Mouse (Mus musculus) forebrain, embryonic 10.5 days (tissue): ENCODE measurements around the gene Trak2. TPM values are rescaled to one million over a fixed set of nuclear protein-coding genes. Genes with fewer than 3 reads are reported as not detected.
A peak's percentile ranks its signal among the peaks of the same experiment; 100 is the strongest.

Experiments
- DNase-seq: peaks from one replicate; pipeline ENCODE4 v3.0.0-alpha.2; 2017; ENCODE audit warnings: low spot score; ENCODE audit errors: extremely low spot score
- H3K27ac ChIP-seq: fragments of 300-500 bp; sonication (generic); 2 replicates; pipeline ENCODE4 v1.5.1; 2016; ENCODE audit warnings: mild to moderate bottlenecking
- H3K27me3 ChIP-seq: fragments of 300-500 bp; sonication (generic); 2 replicates; pipeline ENCODE4 v1.6.1; 2016; ENCODE audit warnings: mild to moderate bottlenecking; ENCODE audit not compliant: poor library complexity, severe bottlenecking
- H3K36me3 ChIP-seq: fragments of 300-500 bp; sonication (generic); replicated peaks from 2 replicates; pipeline ENCODE4 v1.6.1; 2016; ENCODE audit warnings: mild to moderate bottlenecking, moderate library complexity
- H3K4me1 ChIP-seq: fragments of 300-500 bp; sonication (generic); 2 replicates; pipeline ENCODE4 v1.6.1; 2016
- H3K4me3 ChIP-seq: fragments of 300-500 bp; sonication (generic); 2 replicates; pipeline ENCODE4 v1.5.1; 2016; ENCODE audit warnings: mild to moderate bottlenecking, moderate library complexity
- H3K9me3 ChIP-seq: fragments of 300-500 bp; sonication (generic); 2 replicates; pipeline ENCODE4 v1.6.1; 2016; ENCODE audit warnings: mild to moderate bottlenecking, moderate library complexity
- WGBS: fragments of 180-500 bp; shearing (Covaris S2); methylation state at CpG from one replicate; pipeline ENCODE4 v1.1.7; 2016; 5-methylcytosine and 5-hydroxymethylcytosine counted together
- polyA plus RNA-seq: library from polyadenylated mRNA; unstranded; fragments of >200 nt; fragmentation: Nextera tagmentation; extraction: Ambion mirVana; gene quantifications from 2 replicates; pipeline ENCODE4 v1.2.1, GENCODE M21; 2016

The Trak2 gene
- polyA plus RNA-seq = 7.5 and 8.6 TPM in 2 replicates

DNA sequence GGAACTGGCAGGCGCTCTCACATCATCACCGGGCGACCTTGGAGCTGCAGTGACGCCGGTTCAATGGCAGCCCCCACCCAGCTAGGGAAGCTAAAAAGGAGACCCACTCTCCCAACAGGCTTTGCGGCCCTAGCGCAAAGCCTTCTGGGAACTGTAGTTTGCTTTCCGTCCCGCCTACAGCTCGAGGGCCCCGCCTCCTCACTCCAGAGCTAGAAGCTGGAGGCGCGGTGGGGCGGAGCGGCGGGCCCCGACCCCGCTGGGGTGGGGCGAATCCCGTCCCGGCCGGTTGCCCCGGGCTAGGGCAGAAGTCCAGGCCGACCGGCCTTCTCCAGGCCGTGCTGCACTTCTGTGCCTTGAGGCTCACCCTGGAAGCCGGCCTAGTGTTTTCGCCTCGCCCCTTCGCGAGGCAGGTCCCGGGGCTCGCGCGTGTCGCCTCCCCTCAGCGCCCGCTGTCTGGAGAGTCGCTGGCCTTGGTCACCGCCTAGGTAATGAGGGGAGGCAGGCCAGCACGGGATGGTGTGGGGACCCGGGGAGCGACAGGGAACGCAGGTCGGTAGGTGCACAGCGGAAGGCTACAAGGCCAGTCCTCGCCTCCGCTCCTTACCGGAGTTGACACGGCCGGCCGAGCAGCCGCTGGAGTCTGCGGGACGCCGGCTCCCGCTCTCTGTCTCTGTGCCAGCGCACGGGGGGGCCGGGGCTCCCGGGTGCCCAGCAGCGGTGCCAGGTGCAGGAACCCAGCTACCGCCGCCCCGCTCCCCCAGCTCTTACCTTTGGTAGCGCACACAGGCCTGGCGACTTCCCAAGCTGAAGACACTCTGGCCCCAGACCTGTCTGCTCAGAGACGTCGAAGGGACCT, at the start of gene Trak2, which contains the start of gene Stradb:
Gene Trak2 (minus strand): TSS at position 65 of the 856 bp plus-strand sequence.
Gene Stradb (plus strand): TSS at position 157 of the 856 bp plus-strand sequence.
- peak; percentile 93 for DNase-seq
- no peaks in the 10 kb centered on the region for H3K36me3 ChIP-seq
- peak within 1 kb of the TSS; percentile 88 for H3K27ac ChIP-seq
- H3K27me3 ChIP-seq = peaks cover 12% of the 10 kb centered on the region; the same call in 1 of the 2 replicates
- under 1% methylated on average over 67 of the region's 69 CpGs for WGBS
- peaks cover 48% of the 10 kb centered on the region for H3K4me1 ChIP-seq
- no peaks in the 10 kb centered on the region for H3K9me3 ChIP-seq
- H3K4me3 ChIP-seq = peak within 1 kb of the TSS; percentile 88

DNA sequence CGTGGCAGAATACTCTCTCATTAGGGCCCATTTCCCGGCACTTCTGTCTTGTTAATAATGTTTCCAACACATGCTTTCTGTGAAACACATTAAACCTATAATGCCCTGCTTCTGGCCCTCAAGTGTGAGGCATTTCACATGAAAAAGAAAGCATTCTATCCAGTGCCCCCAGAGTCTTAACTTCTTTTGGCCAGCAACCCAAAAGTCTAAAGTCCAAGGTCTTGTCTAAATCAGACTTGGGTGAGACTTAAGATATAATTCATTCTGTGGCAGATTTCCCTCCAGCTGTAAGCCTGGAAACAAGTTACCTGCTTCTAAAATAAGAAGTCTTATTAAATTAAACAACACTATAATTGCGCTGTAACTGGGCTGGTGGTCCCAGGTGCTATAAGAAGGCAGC, 48.3 kb upstream of the Trak2 start:
- H3K4me3 ChIP-seq = no peak overlapping the region
- H3K9me3 ChIP-seq = no peaks in the 10 kb centered on the region
- no peak for DNase-seq
- no peaks in the 10 kb centered on the region for H3K36me3 ChIP-seq
- 87% methylated on average over 3 of the region's 3 CpGs for WGBS
- no peak overlapping the region for H3K27ac ChIP-seq
- no peaks in the 10 kb centered on the region for H3K4me1 ChIP-seq
- no peaks in the 10 kb centered on the region for H3K27me3 ChIP-seq

DNA sequence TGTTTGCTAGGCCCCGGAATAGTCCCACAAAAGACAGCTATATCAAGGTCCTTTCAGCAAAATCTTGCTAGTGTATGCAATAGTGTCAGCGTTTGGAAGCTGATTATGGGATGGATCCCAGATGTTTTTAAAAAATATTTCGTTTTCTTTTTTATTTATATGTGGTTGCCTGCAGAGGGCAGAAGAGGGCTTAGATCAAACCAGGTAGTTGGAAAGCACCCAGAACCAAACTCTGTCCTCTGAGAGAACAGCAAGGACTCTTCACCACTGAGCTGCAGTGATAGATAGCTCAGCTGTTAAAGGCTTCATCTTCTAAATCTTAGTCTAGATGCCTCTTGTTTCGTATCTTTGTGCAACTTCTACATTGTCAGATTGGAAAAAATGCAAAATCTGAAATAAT, 36.0 kb upstream of the Trak2 start:
- WGBS = 49% methylated on average over 4 of the region's 4 CpGs
- Histone ChIP-seq H3K4me3 (no peak overlapping the region), H3K9me3 (no peaks in the 10 kb centered on the region), H3K4me1 (no peaks in the 10 kb centered on the region), H3K27me3 (no peaks in the 10 kb centered on the region), H3K36me3 (no peaks in the 10 kb centered on the region), H3K27ac (no peak overlapping the region)
- no peak for DNase-seq

GRCm38 (mm10) chr1:58995313-58995712, 22.1 kb upstream of the Trak2 start:
- Histone ChIP-seq H3K4me3 (no peak overlapping the region), H3K27ac (no peak overlapping the region), H3K36me3 (peaks cover 8% of the 10 kb centered on the region; the same call in 1 of the 2 replicates), H3K9me3 (no peaks in the 10 kb centered on the region), H3K4me1 (no peaks in the 10 kb centered on the region), H3K27me3 (no peaks in the 10 kb centered on the region)
- 86% methylated on average over 5 of the region's 5 CpGs for WGBS
- DNase-seq = no peak

- Histone ChIP-seq H3K4me1 (no peaks in the 10 kb centered on the region), H3K27ac (no peak overlapping the region), H3K27me3 (no peaks in the 10 kb centered on the region), H3K4me3 (no peak overlapping the region), H3K36me3 (peaks cover 8% of the 10 kb centered on the region; the same call in 1 of the 2 replicates), H3K9me3 (no peaks in the 10 kb centered on the region)
- 52% methylated on average over 1 of the region's 1 CpGs for WGBS
- no peak for DNase-seq
Observed at GRCm38 (mm10) chr1:58993723-58994122, 20.5 kb upstream of the Trak2 start.

GRCm38 (mm10) chr1:58993144-58993543, 19.9 kb upstream of the Trak2 start:
- WGBS = 88% methylated on average over 7 of the region's 7 CpGs
- H3K36me3 ChIP-seq = peaks cover 8% of the 10 kb centered on the region; the same call in 1 of the 2 replicates

GRCm38 (mm10) chr1:58984586-58984985, 11.4 kb upstream of the Trak2 start:
- peaks cover 27% of the 10 kb centered on the region for H3K36me3 ChIP-seq
- H3K27ac ChIP-seq = no peak overlapping the region
- no peaks in the 10 kb centered on the region for H3K9me3 ChIP-seq
- no peaks in the 10 kb centered on the region for H3K4me1 ChIP-seq
- no peak for DNase-seq
- no peaks in the 10 kb centered on the region for H3K27me3 ChIP-seq
- WGBS = 90% methylated on average over 5 of the region's 5 CpGs
- no peak overlapping the region for H3K4me3 ChIP-seq

More at GRCm38 (mm10) chr1:58993144-58993543, 19.9 kb upstream of the Trak2 start:
- H3K4me3 ChIP-seq = no peak overlapping the region
- no peaks in the 10 kb centered on the region for H3K27me3 ChIP-seq
- DNase-seq = no peak
- no peak overlapping the region for H3K27ac ChIP-seq
- H3K9me3 ChIP-seq = no peaks in the 10 kb centered on the region
- no peaks in the 10 kb centered on the region for H3K4me1 ChIP-seq

- Histone ChIP-seq H3K27ac (no peak overlapping the region), H3K36me3 (peaks cover 27% of the 10 kb centered on the region), H3K4me3 (no peak overlapping the region), H3K27me3 (no peaks in the 10 kb centered on the region), H3K9me3 (no peaks in the 10 kb centered on the region), H3K4me1 (no peaks in the 10 kb centered on the region)
- DNase-seq = no peak
- WGBS = 86% methylated on average over 3 of the region's 3 CpGs
Observed at GRCm38 (mm10) chr1:58982276-58982675, 9.0 kb upstream of the Trak2 start.

GRCm38 (mm10) chr1:58972851-58973365, 322 bp downstream of the Trak2 start:
- H3K27me3 ChIP-seq = peaks cover 12% of the 10 kb centered on the region; the same call in 1 of the 2 replicates
- no peaks in the 10 kb centered on the region for H3K36me3 ChIP-seq
- 0% methylated on average over 28 of the region's 28 CpGs for WGBS
- no peaks in the 10 kb centered on the region for H3K9me3 ChIP-seq
- H3K4me1 ChIP-seq = peaks cover 52% of the 10 kb centered on the region
- H3K4me3 ChIP-seq = peak overlapping the region; percentile 88
- H3K27ac ChIP-seq = peak overlapping the region; percentile 88
- no peak for DNase-seq

GRCm38 (mm10) chr1:58971097-58971496, 2.1 kb downstream of the Trak2 start:
- peaks cover 52% of the 10 kb centered on the region for H3K4me1 ChIP-seq
- peak overlapping the region; percentile 88; the same call in 1 of the 2 replicates for H3K4me3 ChIP-seq
- no peaks in the 10 kb centered on the region for H3K9me3 ChIP-seq
- no peak for DNase-seq
- H3K27me3 ChIP-seq = peaks cover 16% of the 10 kb centered on the region; the same call in 1 of the 2 replicates
- H3K36me3 ChIP-seq = no peaks in the 10 kb centered on the region
- H3K27ac ChIP-seq = no peak overlapping the region
- WGBS = 89% methylated on average over 6 of the region's 6 CpGs

DNA sequence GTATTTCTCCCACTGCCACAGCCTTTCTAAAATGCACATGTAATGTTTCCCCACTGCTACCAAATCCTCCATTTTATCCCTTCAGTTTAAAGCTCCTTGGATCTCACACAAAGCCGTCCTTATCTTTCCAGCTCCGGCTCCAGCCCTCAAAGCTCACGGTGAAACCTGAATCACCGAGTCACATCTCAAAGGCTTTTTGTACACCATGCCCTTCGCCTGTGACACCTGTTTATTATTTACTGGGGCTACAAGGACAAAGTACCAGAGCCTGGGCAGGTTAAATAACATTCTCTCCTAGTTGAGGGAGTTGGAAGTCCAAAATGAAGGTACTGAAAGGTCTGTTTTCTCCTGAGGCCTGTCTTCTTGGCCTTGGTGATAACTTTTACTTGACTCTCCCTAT, 3.2 kb downstream of the Trak2 start:
- WGBS = 60% methylated on average over 5 of the region's 5 CpGs
- Histone ChIP-seq H3K27ac (no peak overlapping the region), H3K36me3 (no peaks in the 10 kb centered on the region), H3K4me3 (no peak overlapping the region), H3K9me3 (no peaks in the 10 kb centered on the region), H3K4me1 (peaks cover 49% of the 10 kb centered on the region), H3K27me3 (peaks cover 16% of the 10 kb centered on the region; the same call in 1 of the 2 replicates)
- no peak for DNase-seq

GRCm38 (mm10) chr1:58967534-58967933, 5.7 kb downstream of the Trak2 start:
- Histone ChIP-seq H3K36me3 (no peaks in the 10 kb centered on the region), H3K9me3 (no peaks in the 10 kb centered on the region), H3K4me1 (peaks cover 40% of the 10 kb centered on the region), H3K4me3 (no peak overlapping the region), H3K27me3 (peaks cover 16% of the 10 kb centered on the region; the same call in 1 of the 2 replicates), H3K27ac (no peak overlapping the region)
- WGBS = 47% methylated on average over 4 of the region's 4 CpGs
- DNase-seq = no peak

- no peak overlapping the region for H3K27ac ChIP-seq
- no peaks in the 10 kb centered on the region for H3K36me3 ChIP-seq
- H3K4me1 ChIP-seq = peaks cover 32% of the 10 kb centered on the region
- no peak overlapping the region for H3K4me3 ChIP-seq
- no peak for DNase-seq
- no peaks in the 10 kb centered on the region for H3K9me3 ChIP-seq
- H3K27me3 ChIP-seq = 0 out of 2 replicates have a peak, but pooled peaks cover 4% of the 10 kb centered on the region
Observed at GRCm38 (mm10) chr1:58962865-58963264, 10.4 kb downstream of the Trak2 start.
